Mouse (Mus musculus): ENCODE data around the gene Ptprd.

GRCm38 (mm10) chr4:76468366-76469100 lies 1743.2 kb downstream of the Ptprd start:
- no peak for TF ChIP-seq POLR2A (IDR thresholded peaks at IDR 0.05; ENCODE audit: borderline replicate concordance, control insufficient read depth, low read depth, low read length)
- no peak for TF ChIP-seq CTCF (IDR thresholded peaks at IDR 0.05; ENCODE audit: control insufficient read depth, insufficient read depth, low read length)
